Mouse (Mus musculus) small intestine, adult 2 months (tissue): Measurements from ENCODE around the gene Siglec1. TPM values are rescaled to one million over a fixed set of nuclear protein-coding genes. Genes with fewer than 3 reads are reported as not detected.
"Not testable (repeated sequence)": the region's sequence is repeated elsewhere in the genome, so short reads cannot be mapped to it uniquely, and the experiment has no call there.

Experiments
- H3K27ac ChIP-seq: fragments of 200-500 bp; 2 replicates; pipeline ENCODE4 v1.5.1; 2012; ENCODE audit warnings: low read depth, low read length, control low read depth, inconsistent platforms; ENCODE audit not compliant: insufficient read depth
- H3K27me3 ChIP-seq: fragments of 200-500 bp; 2 replicates; pipeline ENCODE4 v1.6.1; 2012; ENCODE audit warnings: mild to moderate bottlenecking, moderate library complexity, low read length, inconsistent platforms; ENCODE audit not compliant: control insufficient read depth, insufficient read depth
- H3K36me3 ChIP-seq: fragments of 200-500 bp; 2 replicates; pipeline ENCODE4 v1.6.1; 2012; ENCODE audit warnings: mild to moderate bottlenecking, low read length, control low read depth, inconsistent platforms; ENCODE audit not compliant: control insufficient read depth, insufficient read depth
- H3K4me1 ChIP-seq: fragments of 200-500 bp; 2 replicates; pipeline ENCODE4 v1.6.1; 2012; ENCODE audit warnings: low read length, inconsistent platforms, mixed read lengths; ENCODE audit not compliant: control insufficient read depth, insufficient read depth, insufficient read length
- H3K4me3 ChIP-seq: fragments of 200-500 bp; 2 replicates; pipeline ENCODE4 v1.5.1; 2012; ENCODE audit warnings: low read depth, mild to moderate bottlenecking, control low read depth, inconsistent platforms, low read length, moderate library complexity
- CTCF ChIP-seq: fragments of 200-500 bp; IDR thresholded peaks from 2 replicates; pipeline ENCODE4 v1.5.1; 2012; ENCODE audit warnings: low read depth, mild to moderate bottlenecking, control low read depth, inconsistent platforms, low read length, moderate library complexity, mixed read lengths; ENCODE audit not compliant: insufficient replicate concordance, insufficient read length; ENCODE audit errors: extremely low read depth
- POLR2A ChIP-seq: fragments of 200-500 bp; IDR thresholded peaks from 2 replicates; pipeline ENCODE4 v1.6.1; 2012; ENCODE audit warnings: low read depth, mild to moderate bottlenecking, control low read depth, inconsistent platforms, low read length, moderate library complexity
- WGBS: fragments of 180-500 bp; shearing (Covaris S2); methylation state at CpG from one replicate; pipeline ENCODE4 v1.1.7; 2018; 5-methylcytosine and 5-hydroxymethylcytosine counted together
- polyA plus RNA-seq: library from polyadenylated mRNA; depleted of rRNA; stranded (reverse); fragments of >200 nt; gene quantifications from 2 replicates; pipeline ENCODE4 v1.2.3, GENCODE M21; 2012

The Siglec1 gene
- polyA plus RNA-seq, 1 experiment: 1.9 TPM

GRCm38 (mm10) chr2:131124166-131124565 lies 37.6 kb upstream of the Siglec1 start:
- Histone ChIP-seq H3K27me3 (no peaks in the 10 kb centered on the region), H3K4me1 (peaks cover 6% of the 10 kb centered on the region), H3K4me3 (no peak overlapping the region), H3K36me3 (no peaks in the 10 kb centered on the region), H3K27ac (no peak overlapping the region)
- TF ChIP-seq POLR2A: no peak
- no peak for TF ChIP-seq CTCF
- WGBS: 72% methylated on average over 3 of the region's 3 CpGs

GRCm38 (mm10) chr2:131118968-131119574 lies 32.5 kb upstream of the Siglec1 start:
- no peak for TF ChIP-seq POLR2A
- no peak for TF ChIP-seq CTCF
- H3K27ac ChIP-seq: no peak overlapping the region
- no peak overlapping the region for H3K4me3 ChIP-seq
- H3K27me3 ChIP-seq: no peaks in the 10 kb centered on the region
- WGBS: 73% methylated on average over 2 of the region's 2 CpGs
- H3K4me1 ChIP-seq: no peaks in the 10 kb centered on the region
- H3K36me3 ChIP-seq: no peaks in the 10 kb centered on the region

GRCm38 (mm10) chr2:131105989-131106388 lies 19.4 kb upstream of the Siglec1 start:
- no peaks in the 10 kb centered on the region for H3K4me1 ChIP-seq
- H3K27ac ChIP-seq: no peak overlapping the region
- no peak overlapping the region for H3K4me3 ChIP-seq
- TF ChIP-seq POLR2A (no peak), CTCF (no peak)
- 87% methylated on average over 5 of the region's 5 CpGs for WGBS
- H3K36me3 ChIP-seq: no peaks in the 10 kb centered on the region
- no peaks in the 10 kb centered on the region for H3K27me3 ChIP-seq

- H3K36me3 ChIP-seq, H3K27me3 ChIP-seq, H3K4me1 ChIP-seq, H3K4me3 ChIP-seq, H3K27ac ChIP-seq: not testable (repeated sequence)
- 77% methylated on average over 4 of the region's 4 CpGs for WGBS
Observed at GRCm38 (mm10) chr2:131105061-131105460, 18.5 kb upstream of the Siglec1 start.

GRCm38 (mm10) chr2:131104021-131104420 lies 17.5 kb upstream of the Siglec1 start:
- H3K4me1 ChIP-seq: no peaks in the 10 kb centered on the region
- no peak overlapping the region for H3K27ac ChIP-seq
- no peaks in the 10 kb centered on the region for H3K27me3 ChIP-seq
- TF ChIP-seq POLR2A (no peak), CTCF (no peak)
- no peak overlapping the region for H3K4me3 ChIP-seq
- 84% methylated on average over 4 of the region's 4 CpGs for WGBS
- no peaks in the 10 kb centered on the region for H3K36me3 ChIP-seq

DNA sequence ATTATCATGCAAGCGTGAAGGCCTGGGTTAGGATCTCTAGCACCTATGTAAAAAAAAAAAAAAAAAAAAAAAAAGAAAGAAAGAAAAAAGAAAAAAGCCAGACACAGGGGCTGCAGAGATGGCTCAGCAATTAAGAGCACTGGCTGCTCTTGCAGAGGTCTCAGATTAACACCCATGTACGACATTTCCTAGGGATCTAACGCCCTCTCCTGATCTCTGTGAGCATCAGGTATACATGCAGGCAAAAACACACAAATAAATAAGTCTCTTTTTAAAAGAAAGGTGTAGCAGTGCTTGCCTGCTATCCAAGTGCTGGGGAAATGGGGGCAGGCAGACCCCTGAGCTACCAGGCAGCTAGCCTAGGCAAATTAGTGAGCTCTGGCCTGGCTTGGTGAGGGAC lies 15.0 kb upstream of the Siglec1 start:
- H3K4me3 ChIP-seq: no peak overlapping the region
- WGBS: 47% methylated on average over 3 of the region's 3 CpGs
- no peaks in the 10 kb centered on the region for H3K36me3 ChIP-seq
- no peak overlapping the region for H3K27ac ChIP-seq
- no peaks in the 10 kb centered on the region for H3K27me3 ChIP-seq
- no peaks in the 10 kb centered on the region for H3K4me1 ChIP-seq
- TF ChIP-seq CTCF: no peak
- no peak for TF ChIP-seq POLR2A

DNA sequence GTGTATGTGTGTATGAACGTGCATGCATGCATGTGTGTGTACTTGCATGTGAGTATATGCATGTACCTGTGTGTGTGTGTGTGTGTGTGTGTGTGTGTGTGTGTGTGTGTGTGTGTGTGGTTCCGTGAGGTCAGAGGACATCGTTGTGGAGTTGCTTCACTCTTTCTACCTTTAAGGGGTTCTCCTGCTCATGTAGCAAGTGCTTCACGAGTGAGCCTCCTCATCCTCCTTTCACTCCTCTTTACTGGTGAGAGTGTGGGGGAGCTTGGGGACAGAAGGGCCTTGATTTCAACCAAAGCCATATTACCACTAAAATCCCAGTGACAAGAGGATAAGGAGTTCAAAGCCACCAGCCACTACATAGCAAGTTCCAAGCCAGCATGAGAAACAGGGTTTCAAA lies 10.5 kb upstream of the Siglec1 start:
- H3K4me1 ChIP-seq: 0 out of 2 replicates have a peak, but pooled peaks cover 2% of the 10 kb centered on the region
- TF ChIP-seq CTCF (no peak), POLR2A (no peak)
- WGBS: 81% methylated on average over 4 of the region's 4 CpGs
- H3K4me3 ChIP-seq: no peak overlapping the region
- H3K36me3 ChIP-seq: no peaks in the 10 kb centered on the region
- H3K27me3 ChIP-seq: no peaks in the 10 kb centered on the region
- no peak overlapping the region for H3K27ac ChIP-seq
